Mouse (Mus musculus) heart, adult 2 months (tissue): ENCODE measurements at regions not wholly inside any gene's neighbourhood (a gene's known extent, or its start where the extent isn't known, plus 50 kb on each side); places are given as distances from the start of the nearest gene placed in this dataset.

Experiments
- DNase-seq, 2 experiments: peaks; one replicate each; pipeline ENCODE4 v3.0.0; 2021
- H3K27ac ChIP-seq: fragments of 200-600 bp; 2 replicates; pipeline ENCODE4 v1.8.1; 2022
- H3K27me3 ChIP-seq: fragments of 200-500 bp; 2 replicates; pipeline ENCODE4 v1.6.1; 2012; ENCODE audit warnings: mild to moderate bottlenecking, low read length, inconsistent platforms, mixed read lengths; ENCODE audit not compliant: control insufficient read depth, insufficient read depth
- H3K36me3 ChIP-seq: fragments of 200-500 bp; 2 replicates; pipeline ENCODE4 v1.6.1; 2012; ENCODE audit warnings: low read length, inconsistent platforms; ENCODE audit not compliant: control insufficient read depth, insufficient read depth
- H3K4me1 ChIP-seq: fragments of 200-500 bp; 2 replicates; pipeline ENCODE4 v1.6.1; 2011; ENCODE audit warnings: low read length; ENCODE audit not compliant: control insufficient read depth, insufficient read depth
- H3K4me3 ChIP-seq: fragments of 200-600 bp; 2 replicates; pipeline ENCODE4 v1.8.1; 2022
- H3K79me2 ChIP-seq: fragments of 200-500 bp; replicated peaks from 2 replicates; pipeline ENCODE4 v1.6.1; 2012; ENCODE audit warnings: mild to moderate bottlenecking, inconsistent platforms, low read length, moderate library complexity, mixed read lengths; ENCODE audit not compliant: control insufficient read depth, insufficient read depth
- H3K9ac ChIP-seq: fragments of 200-500 bp; 2 replicates; pipeline ENCODE4 v1.6.1; 2012; ENCODE audit warnings: low read depth, mild to moderate bottlenecking, control low read depth, inconsistent platforms, low read length, mixed read lengths
- CTCF ChIP-seq: fragments of 200-600 bp; IDR thresholded peaks from 2 replicates; pipeline ENCODE4 v1.8.1; 2022; ENCODE audit warnings: antibody characterized with exemption, mild to moderate bottlenecking, moderate library complexity
- EP300 ChIP-seq: fragments of 200-500 bp; IDR thresholded peaks from 2 replicates; pipeline ENCODE4 v1.6.1; 2011; ENCODE audit warnings: low read depth, low read length, control low read depth; ENCODE audit not compliant: insufficient read depth
- POLR2A ChIP-seq: fragments of 200-500 bp; IDR thresholded peaks from 2 replicates; pipeline ENCODE4 v1.6.1; 2011; ENCODE audit warnings: mild to moderate bottlenecking, low read depth, low read length, control low read depth; ENCODE audit not compliant: insufficient read depth
- WGBS: fragments of 180-500 bp; shearing (Covaris S2); methylation state at CpG from one replicate; pipeline ENCODE4 v1.1.7; 2018; 5-methylcytosine and 5-hydroxymethylcytosine counted together
- intact Hi-C: fragments of 180-260 bp; cut with DNase I; formaldehyde crosslinking; loops from one replicate; pipeline ENCODE4 v1.15.1; 2025

GRCm38 (mm10) chr3:39643194-39643593 lies 756.5 kb downstream of the Fat4 start:
- Histone ChIP-seq H3K27ac (no peak overlapping the region), H3K27me3 (no peaks in the 10 kb centered on the region), H3K79me2 (no peaks in the 10 kb centered on the region), H3K4me1 (no peaks in the 10 kb centered on the region), H3K36me3 (no peaks in the 10 kb centered on the region), H3K4me3 (no peak overlapping the region), H3K9ac (no peak overlapping the region)
- WGBS: 76% methylated on average over 3 of the region's 3 CpGs
- intact Hi-C loops: no loop called here
- DNase-seq: no peak
- TF ChIP-seq EP300 (no peak), CTCF (no peak), POLR2A (no peak)

- Histone ChIP-seq H3K36me3 (no peaks in the 10 kb centered on the region), H3K4me1 (no peaks in the 10 kb centered on the region), H3K4me3 (no peak overlapping the region), H3K79me2 (no peaks in the 10 kb centered on the region), H3K9ac (no peak overlapping the region), H3K27ac (no peak overlapping the region), H3K27me3 (no peaks in the 10 kb centered on the region)
- intact Hi-C loops: no loop called here
- TF ChIP-seq EP300 (no peak), POLR2A (no peak), CTCF (no peak)
- WGBS: 52% methylated on average over 3 of the region's 3 CpGs
- no peak for DNase-seq
Observed at GRCm38 (mm10) chr3:39666817-39667216, 780.1 kb downstream of the Fat4 start.

DNA sequence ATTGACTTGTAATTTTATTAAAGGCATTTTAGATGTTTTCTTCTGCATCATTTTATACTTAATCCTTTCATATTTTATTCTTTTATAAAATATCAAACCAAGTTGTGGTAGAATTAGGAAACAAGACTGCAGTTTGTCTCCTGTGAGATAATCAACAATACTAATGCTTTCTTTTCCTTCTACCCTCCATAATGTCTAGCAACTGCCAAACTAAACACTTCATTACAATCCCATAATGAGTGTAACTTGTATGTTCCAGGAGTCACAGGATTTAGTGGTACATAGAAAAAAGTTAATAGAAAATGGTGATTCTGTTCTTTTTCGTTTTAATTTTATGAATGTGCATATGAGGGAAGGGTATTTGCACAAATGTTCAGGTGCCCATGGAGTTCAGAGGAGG lies 782.4 kb downstream of the Fat4 start:
- Histone ChIP-seq H3K4me1 (no peaks in the 10 kb centered on the region), H3K9ac (no peak overlapping the region), H3K27ac (no peak overlapping the region), H3K79me2 (no peaks in the 10 kb centered on the region), H3K27me3 (no peaks in the 10 kb centered on the region), H3K36me3 (no peaks in the 10 kb centered on the region), H3K4me3 (no peak overlapping the region)
- WGBS: 50% methylated on average over 1 of the region's 1 CpGs
- TF ChIP-seq POLR2A (no peak), CTCF (no peak), EP300 (no peak)
- no peak for DNase-seq
- intact Hi-C loops: no loop called here

- Histone ChIP-seq H3K4me3 (no peak overlapping the region), H3K27ac (no peak overlapping the region), H3K4me1 (no peaks in the 10 kb centered on the region), H3K36me3 (no peaks in the 10 kb centered on the region), H3K27me3 (no peaks in the 10 kb centered on the region), H3K9ac (no peak overlapping the region), H3K79me2 (no peaks in the 10 kb centered on the region)
- DNase-seq: no peak
- intact Hi-C loops: no loop called here
- TF ChIP-seq CTCF (no peak), EP300 (no peak), POLR2A (no peak)
- 87% methylated on average over 7 of the region's 7 CpGs for WGBS
Observed at GRCm38 (mm10) chr3:39673997-39674396, 787.3 kb downstream of the Fat4 start.

DNA sequence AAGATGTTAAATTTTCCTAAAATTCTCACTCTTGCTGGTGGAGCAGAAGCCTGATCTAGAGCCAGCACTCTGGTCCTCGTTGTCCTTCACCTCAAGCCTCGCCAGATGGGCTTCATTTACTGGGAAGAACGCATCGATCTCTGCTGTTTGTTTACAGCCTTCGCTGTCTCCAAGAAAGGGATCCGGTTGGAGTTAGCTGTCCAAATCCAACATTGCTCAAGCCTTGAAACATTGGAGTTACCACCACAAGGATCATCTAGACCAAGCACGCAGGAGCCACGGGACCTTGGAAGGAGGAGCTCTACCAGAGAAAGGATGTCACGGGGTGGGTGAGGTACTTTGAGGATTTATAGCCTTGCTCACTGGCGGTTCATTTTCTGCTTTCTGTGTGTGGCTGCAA lies 788.2 kb downstream of the Fat4 start:
- no peak overlapping the region for H3K9ac ChIP-seq
- no peaks in the 10 kb centered on the region for H3K4me1 ChIP-seq
- TF ChIP-seq POLR2A (no peak), CTCF (no peak), EP300 (no peak)
- no peak overlapping the region for H3K4me3 ChIP-seq
- no peaks in the 10 kb centered on the region for H3K27me3 ChIP-seq
- WGBS: 88% methylated on average over 10 of the region's 10 CpGs
- DNase-seq: no peak
- intact Hi-C loops: no loop called here
- no peaks in the 10 kb centered on the region for H3K79me2 ChIP-seq
- H3K27ac ChIP-seq: no peak overlapping the region
- no peaks in the 10 kb centered on the region for H3K36me3 ChIP-seq

- intact Hi-C loops: loop anchor here (5.0 kb wide), 1 partner anchor 823 kb away; no protein-coding TSS in a partner anchor
Observed at GRCm38 (mm10) chr3:39705610-39706009, 818.9 kb downstream of the Fat4 start.

More at GRCm38 (mm10) chr3:39705610-39706009, 818.9 kb downstream of the Fat4 start:
- H3K27ac ChIP-seq: no peak overlapping the region
- no peak for DNase-seq
- no peaks in the 10 kb centered on the region for H3K27me3 ChIP-seq
- TF ChIP-seq EP300 (no peak), POLR2A (no peak), CTCF (peak; percentile 43)
- no peaks in the 10 kb centered on the region for H3K36me3 ChIP-seq
- no peak overlapping the region for H3K4me3 ChIP-seq
- WGBS: 84% methylated on average over 1 of the region's 1 CpGs
- no peak overlapping the region for H3K9ac ChIP-seq
- no peaks in the 10 kb centered on the region for H3K4me1 ChIP-seq
- H3K79me2 ChIP-seq: no peaks in the 10 kb centered on the region
